Mouse (Mus musculus): ENCODE measurements around the gene Thg1l.

Gene Thg1l

GRCm38 (mm10) chr11:45955127-45955627, at the start of gene Thg1l:
Gene Thg1l, minus strand, starts transcription at chr11:45955494.
- in situ Hi-C loops (cut with MboI, MseI): no loop called here

GRCm38 (mm10) chr11:45992087-45992486, 36.8 kb upstream of the Thg1l start:
- in situ Hi-C loops (cut with MboI, MseI): no loop called here

GRCm38 (mm10) chr11:45991604-45992003, 36.3 kb upstream of the Thg1l start:
- in situ Hi-C loops (cut with MboI, MseI): no loop called here

- in situ Hi-C loops (cut with MboI, MseI): no loop called here
Measured at GRCm38 (mm10) chr11:45980893-45981253, 25.6 kb upstream of the Thg1l start.

- in situ Hi-C loops (cut with MboI, MseI): no loop called here
Measured at GRCm38 (mm10) chr11:45979946-45980892, 24.9 kb upstream of the Thg1l start, which contains the start of gene Sox30. Gene Sox30, plus strand, starts transcription at chr11:45980310.

GRCm38 (mm10) chr11:45976061-45976460, 20.8 kb upstream of the Thg1l start:
- in situ Hi-C loops (cut with MboI, MseI): no loop called here

- in situ Hi-C loops (cut with MboI, MseI): no loop called here
Measured at GRCm38 (mm10) chr11:45974466-45974865, 19.2 kb upstream of the Thg1l start.

- in situ Hi-C loops (cut with MboI, MseI): no loop called here
Measured at GRCm38 (mm10) chr11:45973635-45974034, 18.3 kb upstream of the Thg1l start.

GRCm38 (mm10) chr11:45968466-45968865, 13.2 kb upstream of the Thg1l start:
- in situ Hi-C loops (cut with MboI, MseI): no loop called here

GRCm38 (mm10) chr11:45966896-45967295, 11.6 kb upstream of the Thg1l start:
- in situ Hi-C loops (cut with MboI, MseI): no loop called here

- in situ Hi-C loops (cut with MboI, MseI): no loop called here
Measured at GRCm38 (mm10) chr11:45960003-45960402, 4.7 kb upstream of the Thg1l start.

GRCm38 (mm10) chr11:45959598-45959997, 4.3 kb upstream of the Thg1l start:
- in situ Hi-C loops (cut with MboI, MseI): no loop called here

GRCm38 (mm10) chr11:45947491-45947890, 7.8 kb downstream of the Thg1l start:
- in situ Hi-C loops (cut with MboI, MseI): no loop called here

GRCm38 (mm10) chr11:45946796-45947195, 8.5 kb downstream of the Thg1l start:
- in situ Hi-C loops (cut with MboI, MseI): no loop called here

- in situ Hi-C loops (cut with MboI, MseI): no loop called here
Measured at GRCm38 (mm10) chr11:45944643-45945156, 10.6 kb downstream of the Thg1l start, which contains the start of gene Lsm11. Gene Lsm11, minus strand, starts transcription at chr11:45944935.

- in situ Hi-C loops (cut with MboI, MseI): no loop called here
Measured at GRCm38 (mm10) chr11:45943891-45944642, 11.2 kb downstream of the Thg1l start.

- in situ Hi-C loops (cut with MboI, MseI): no loop called here
Measured at GRCm38 (mm10) chr11:45943108-45943705, 12.1 kb downstream of the Thg1l start.

GRCm38 (mm10) chr11:45942281-45942680, 13.0 kb downstream of the Thg1l start:
- in situ Hi-C loops (cut with MboI, MseI): no loop called here

- in situ Hi-C loops (cut with MboI, MseI): no loop called here
Measured at GRCm38 (mm10) chr11:45938917-45939316, 16.4 kb downstream of the Thg1l start.

- in situ Hi-C loops (cut with MboI, MseI): no loop called here
Measured at GRCm38 (mm10) chr11:45937478-45937877, 17.8 kb downstream of the Thg1l start.

- in situ Hi-C loops (cut with MboI, MseI): no loop called here
Measured at GRCm38 (mm10) chr11:45932771-45933170, 22.5 kb downstream of the Thg1l start.

- in situ Hi-C loops (cut with MboI, MseI): no loop called here
Measured at GRCm38 (mm10) chr11:45929541-45929940, 25.8 kb downstream of the Thg1l start.
